Mouse (Mus musculus): ENCODE data around the gene Rin3.

Gene Rin3

DNA sequence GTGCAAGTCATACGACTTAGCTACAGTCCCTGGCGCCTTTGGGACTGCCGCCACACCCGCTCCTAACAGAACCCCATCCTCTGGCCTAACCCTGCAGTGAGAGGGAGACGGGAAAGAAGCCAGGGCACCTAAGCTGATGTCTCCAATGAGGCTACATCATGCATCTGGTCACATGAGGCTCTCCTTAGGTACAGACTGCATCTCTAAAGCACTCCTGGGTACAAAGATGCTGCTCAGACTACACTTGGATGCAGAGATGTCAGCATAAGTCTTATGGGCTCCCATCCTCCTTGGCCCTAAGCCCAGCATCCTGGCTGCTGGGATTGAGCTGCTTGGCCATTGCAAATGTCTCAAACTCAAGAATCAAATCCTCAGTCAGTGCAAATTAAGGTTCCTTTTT, 146.8 kb downstream of the Rin3 start:
- no peak for DNase-seq

DNA sequence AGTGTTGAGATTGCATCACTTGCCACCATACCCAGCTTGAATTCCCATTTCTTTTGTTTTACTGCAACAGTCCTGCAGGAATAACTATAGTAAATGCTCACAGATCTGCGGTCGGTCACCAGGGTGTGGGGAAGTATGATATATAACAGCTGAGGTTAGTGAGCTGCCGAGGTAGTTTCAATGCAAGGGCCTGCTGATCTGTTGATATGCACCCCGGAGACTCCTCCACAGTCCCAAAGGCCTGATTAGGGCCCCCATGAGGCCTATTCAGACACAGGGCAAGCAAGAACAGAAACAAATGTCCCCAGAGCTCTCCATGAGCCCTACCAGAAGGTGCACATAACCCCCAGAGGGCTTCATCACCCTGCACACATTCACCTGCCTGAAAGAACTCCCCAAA, 147.4 kb downstream of the Rin3 start:
- DNase-seq = no peak

DNA sequence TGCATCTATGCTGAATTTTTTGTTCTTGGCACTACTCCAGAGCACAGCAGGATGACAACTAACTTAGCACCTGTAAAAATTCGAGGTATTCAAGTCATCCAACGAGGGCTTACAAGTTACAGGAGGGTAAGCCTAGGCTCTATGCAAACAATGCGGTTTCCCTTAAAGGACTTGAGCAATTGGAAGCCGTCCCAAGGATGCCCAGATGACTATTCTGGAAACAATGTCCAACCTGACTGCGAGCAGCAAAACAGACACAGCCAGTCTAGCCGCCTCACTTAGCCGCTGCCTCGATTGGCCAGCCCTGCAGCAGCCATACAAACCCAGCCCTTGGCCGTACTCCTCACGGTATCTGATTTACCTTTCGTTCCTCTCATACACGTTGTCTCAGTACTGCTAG, 149.4 kb downstream of the Rin3 start:
- no peak for DNase-seq

DNA sequence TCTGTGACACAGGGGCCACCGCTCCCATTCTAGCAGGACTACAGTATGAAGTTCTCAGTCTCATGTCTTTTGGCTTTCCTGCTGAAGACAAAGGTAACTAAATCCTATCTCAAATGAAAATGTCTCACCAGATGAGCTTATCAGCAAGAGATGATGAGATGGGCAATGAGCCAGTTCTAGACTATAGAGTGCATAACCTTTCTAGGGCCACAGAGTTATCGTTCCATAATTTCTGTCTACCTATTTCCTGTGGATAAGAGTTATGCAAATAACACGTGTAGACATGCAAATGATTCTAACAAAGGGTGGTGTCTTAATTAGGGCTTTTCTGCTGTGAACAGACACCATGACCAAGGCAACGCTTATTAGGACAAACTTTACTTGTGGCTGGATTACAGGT, 151.3 kb downstream of the Rin3 start:
- DNase-seq = no peak

DNA sequence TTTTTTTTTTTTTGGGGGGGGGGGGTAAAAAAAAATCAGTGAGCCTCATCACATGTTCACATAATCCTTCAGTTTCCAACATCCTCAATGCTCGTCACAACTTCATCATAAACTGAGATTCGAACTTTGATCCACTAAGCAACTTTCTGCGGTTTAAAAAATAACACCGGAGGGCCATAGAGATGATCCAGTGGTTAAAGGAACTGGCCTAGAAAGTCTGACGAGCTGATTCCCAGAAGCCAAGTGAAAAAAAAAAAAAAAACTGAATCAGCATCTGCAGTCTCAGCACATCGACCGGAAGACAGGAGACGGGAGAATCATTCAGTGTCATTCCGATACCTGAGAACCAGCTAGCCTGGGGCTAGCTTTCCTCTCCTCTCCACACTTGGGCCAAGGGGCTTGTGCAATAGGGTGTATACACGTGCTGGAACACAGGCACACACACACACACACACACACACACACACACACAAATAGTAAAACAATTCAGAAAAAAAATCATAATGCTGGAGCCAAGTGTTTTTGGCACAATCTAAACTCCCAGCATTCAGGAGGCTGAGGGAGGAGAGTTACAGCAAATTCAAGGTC, 154.2 kb downstream of the Rin3 start:
- DNase-seq = no peak

DNA sequence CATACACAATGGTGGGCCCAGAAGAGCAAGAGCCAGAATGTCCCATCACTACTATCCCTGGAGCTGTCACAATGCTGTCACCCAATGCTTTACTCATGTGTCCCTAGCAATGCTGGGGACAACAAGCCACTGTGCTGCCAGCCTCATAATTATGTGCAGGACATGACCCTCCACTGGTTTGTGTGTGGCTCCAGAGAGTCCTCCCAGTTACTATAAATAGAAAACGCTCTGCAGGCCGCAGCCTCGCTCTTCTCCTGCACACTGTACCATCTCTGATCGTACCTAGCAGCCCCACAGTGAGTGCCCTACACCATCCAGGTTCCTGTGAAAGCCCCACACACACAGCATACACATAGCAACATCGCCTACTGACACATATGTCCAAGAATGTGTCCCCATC, 155.1 kb downstream of the Rin3 start:
- no peak for DNase-seq

DNA sequence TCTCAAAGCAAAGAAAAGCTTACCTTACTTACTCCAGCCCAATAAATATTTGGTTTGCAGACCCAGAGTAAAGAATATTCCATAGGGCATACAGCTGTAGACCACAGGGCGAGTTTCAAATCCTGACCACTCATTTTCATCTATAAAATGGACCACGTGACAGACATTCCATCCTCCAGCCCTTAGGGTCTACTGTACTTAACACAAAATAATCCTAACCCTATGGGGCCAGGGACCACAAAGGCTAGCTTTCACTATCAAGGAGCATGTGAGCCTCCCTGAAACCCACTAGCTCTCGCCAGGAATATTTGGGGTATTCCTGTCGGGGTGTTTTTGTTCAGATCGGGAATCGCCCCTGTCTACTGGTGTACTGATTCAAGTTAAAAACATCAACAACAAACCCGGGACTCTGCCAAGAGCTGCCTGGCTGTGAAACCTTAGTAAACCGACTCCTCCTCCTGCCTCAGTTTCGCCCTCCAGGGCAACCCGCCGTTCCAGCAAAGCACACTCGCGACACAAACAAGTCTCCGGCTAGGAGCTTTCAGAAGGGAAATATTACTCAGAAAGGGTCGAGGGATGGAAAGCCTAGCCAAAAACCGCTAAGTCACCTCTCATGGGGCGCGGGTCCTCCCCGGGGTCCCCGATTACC, 156.3 kb downstream of the Rin3 start:
- DNase-seq = no peak

DNA sequence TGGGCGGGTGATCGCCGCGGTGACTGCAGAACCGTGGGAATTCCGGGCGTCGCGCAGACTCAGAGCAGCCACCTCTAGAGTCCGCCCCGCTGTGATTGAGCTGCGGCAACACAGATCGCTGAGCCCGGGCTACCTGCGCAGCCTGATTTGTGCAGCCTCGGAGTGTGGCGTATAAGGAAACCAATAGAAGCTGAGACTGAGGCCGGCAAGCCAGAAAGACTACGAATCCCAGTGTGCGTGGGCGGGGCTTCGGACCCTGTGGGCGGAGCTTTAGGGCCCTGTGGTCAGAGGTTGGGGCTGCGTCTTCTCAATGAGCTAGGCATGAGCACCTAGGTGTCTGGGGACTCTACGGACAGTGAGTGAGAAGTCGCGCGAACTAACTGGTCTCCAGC, 156.8 kb downstream of the Rin3 start, which contains the start of gene Lgmn:
Lgmn (minus strand) TSS at position 182 of the 392 bp plus-strand sequence.
- DNase-seq = peak; percentile 99
